Mouse (Mus musculus): Measurements from ENCODE around the gene Polr3g. TPM values are rescaled to one million over a fixed set of nuclear protein-coding genes. Genes with fewer than 3 reads are reported as not detected.

Polr3g gene
- polyA plus RNA-seq, 1 experiment from 2014 or later: 10.4 TPM

Other genes starting within 250 kb of the Polr3g start
- gene Adgrv1, start 77.9 kb downstream of the Polr3g start, polyA plus RNA-seq (2015; fragmentation: Nextera tagmentation; extraction: Ambion mirVana): 4.3 and 4.8 TPM in 2 replicates
- gene Lysmd3, start 53.4 kb downstream of the Polr3g start, polyA plus RNA-seq (2015; fragmentation: Nextera tagmentation; extraction: Ambion mirVana): 21.4 and 24.5 TPM in 2 replicates
- 7.1 and 7.2 TPM in 2 replicates for gene Mblac2, start 328 bp upstream of the Polr3g start, polyA plus RNA-seq (2015; fragmentation: Nextera tagmentation; extraction: Ambion mirVana)
- gene Cetn3, start 72.1 kb upstream of the Polr3g start, polyA plus RNA-seq (2015; fragmentation: Nextera tagmentation; extraction: Ambion mirVana): 208 and 211 TPM in 2 replicates